Mouse (Mus musculus) macrophage (primary cell): Measurements from ENCODE around the gene Dgkz. TPM values are rescaled to one million over a fixed set of nuclear protein-coding genes. Genes with fewer than 3 reads are reported as not detected.

Experiments
- H3K27ac ChIP-seq: fragments of 350-480 bp; formaldehyde crosslinking; 2 replicates; pipeline ENCODE4 v1.9.0; 2021
- H3K36me3 ChIP-seq: fragments of 350-480 bp; formaldehyde crosslinking; 2 replicates; pipeline ENCODE4 v1.9.0; 2021; ENCODE audit errors: inconsistent target
- H3K4me3 ChIP-seq: fragments of 350-480 bp; formaldehyde crosslinking; 2 replicates; pipeline ENCODE4 v1.9.0; 2021; ENCODE audit errors: inconsistent target
- H3K79me2 ChIP-seq: fragments of 350-480 bp; formaldehyde crosslinking; 2 replicates; pipeline ENCODE4 v1.9.0; 2021; ENCODE audit errors: inconsistent target
- WGBS: methylation state at CpG from one replicate; pipeline ENCODE4 v1.1.7; 2026; ENCODE audit warnings: inconsistent platforms; ENCODE audit not compliant: missing documents; 5-methylcytosine and 5-hydroxymethylcytosine counted together
- polyA plus RNA-seq: library from polyadenylated mRNA; stranded (reverse); fragments of 250-400 nt; gene quantifications from 3 replicates; pipeline ENCODE4 v1.2.4, GENCODE M21; 2018; ENCODE audit warnings: inconsistent platforms

Dgkz gene
- polyA plus RNA-seq, 1 experiment from 2014 or later = 81.8 TPM

- Histone ChIP-seq H3K36me3 (peaks cover 53% of the 10 kb centered on the region), H3K79me2 (no peaks in the 10 kb centered on the region), H3K4me3 (no peak overlapping the region), H3K27ac (no peak overlapping the region)
- WGBS = 91% methylated on average over 7 of the region's 7 CpGs
Measured at GRCm38 (mm10) chr2:91916346-91916977, 59.2 kb downstream of the Dgkz start.

- 88% methylated on average over 7 of the region's 7 CpGs for WGBS
- Histone ChIP-seq H3K4me3 (no peak overlapping the region), H3K79me2 (no peaks in the 10 kb centered on the region), H3K36me3 (peaks cover 82% of the 10 kb centered on the region), H3K27ac (no peak overlapping the region)
Measured at GRCm38 (mm10) chr2:91913328-91914110, 62.1 kb downstream of the Dgkz start.

- Histone ChIP-seq H3K27ac (no peak overlapping the region), H3K79me2 (no peaks in the 10 kb centered on the region), H3K36me3 (peaks cover 79% of the 10 kb centered on the region), H3K4me3 (no peak overlapping the region)
- WGBS = 87% methylated on average over 3 of the region's 3 CpGs
Measured at GRCm38 (mm10) chr2:91912616-91913015, 63.0 kb downstream of the Dgkz start.

GRCm38 (mm10) chr2:91906141-91906540, 69.5 kb downstream of the Dgkz start:
- H3K36me3 ChIP-seq = peaks cover 60% of the 10 kb centered on the region
- H3K79me2 ChIP-seq = no peaks in the 10 kb centered on the region
- no peak overlapping the region for H3K27ac ChIP-seq
- no peak overlapping the region for H3K4me3 ChIP-seq
- 100% methylated on average over 2 of the region's 2 CpGs for WGBS

GRCm38 (mm10) chr2:91904618-91905307, 70.9 kb downstream of the Dgkz start:
- Histone ChIP-seq H3K79me2 (no peaks in the 10 kb centered on the region), H3K27ac (no peak overlapping the region), H3K4me3 (no peak overlapping the region), H3K36me3 (peaks cover 59% of the 10 kb centered on the region)
- 96% methylated on average over 5 of the region's 5 CpGs for WGBS

- Histone ChIP-seq H3K36me3 (peaks cover 50% of the 10 kb centered on the region), H3K79me2 (no peaks in the 10 kb centered on the region), H3K27ac (no peak overlapping the region), H3K4me3 (no peak overlapping the region)
- 97% methylated on average over 3 of the region's 3 CpGs for WGBS
Measured at GRCm38 (mm10) chr2:91903171-91903925, 72.3 kb downstream of the Dgkz start.

- peaks cover 54% of the 10 kb centered on the region for H3K36me3 ChIP-seq
- no peak overlapping the region for H3K27ac ChIP-seq
- no peak overlapping the region for H3K4me3 ChIP-seq
- H3K79me2 ChIP-seq = no peaks in the 10 kb centered on the region
- WGBS = 98% methylated on average over 5 of the region's 5 CpGs
Measured at GRCm38 (mm10) chr2:91902336-91902735, 73.3 kb downstream of the Dgkz start.

- H3K27ac ChIP-seq = no peak overlapping the region
- WGBS = 94% methylated on average over 8 of the region's 8 CpGs
- H3K36me3 ChIP-seq = peaks cover 51% of the 10 kb centered on the region; the same call in 1 of the 2 replicates
- H3K4me3 ChIP-seq = no peak overlapping the region
- H3K79me2 ChIP-seq = no peaks in the 10 kb centered on the region
Measured at GRCm38 (mm10) chr2:91900431-91900830, 75.2 kb downstream of the Dgkz start.

GRCm38 (mm10) chr2:91899141-91899540, 76.5 kb downstream of the Dgkz start:
- Histone ChIP-seq H3K36me3 (peaks cover 43% of the 10 kb centered on the region; the same call in 1 of the 2 replicates), H3K4me3 (no peak overlapping the region), H3K27ac (no peak overlapping the region), H3K79me2 (no peaks in the 10 kb centered on the region)
- WGBS = 100% methylated on average over 3 of the region's 3 CpGs

GRCm38 (mm10) chr2:91897968-91898367, 77.7 kb downstream of the Dgkz start:
- Histone ChIP-seq H3K27ac (no peak overlapping the region), H3K36me3 (peaks cover 46% of the 10 kb centered on the region; the same call in 1 of the 2 replicates), H3K4me3 (no peak overlapping the region), H3K79me2 (no peaks in the 10 kb centered on the region)

- no peak overlapping the region for H3K4me3 ChIP-seq
- H3K79me2 ChIP-seq = no peaks in the 10 kb centered on the region
- WGBS = 100% methylated on average over 3 of the region's 3 CpGs
- H3K36me3 ChIP-seq = peaks cover 42% of the 10 kb centered on the region; the same call in 1 of the 2 replicates
- H3K27ac ChIP-seq = no peak overlapping the region
Measured at GRCm38 (mm10) chr2:91895401-91895800, 80.3 kb downstream of the Dgkz start.

- no peak overlapping the region for H3K4me3 ChIP-seq
Measured at GRCm38 (mm10) chr2:91894716-91895115, 80.9 kb downstream of the Dgkz start.

GRCm38 (mm10) chr2:91884616-91885015, 91.0 kb downstream of the Dgkz start:
- Histone ChIP-seq H3K27ac (no peak overlapping the region), H3K36me3 (peaks cover 35% of the 10 kb centered on the region), H3K4me3 (no peak overlapping the region), H3K79me2 (no peaks in the 10 kb centered on the region)
- WGBS = 93% methylated on average over 4 of the region's 4 CpGs

More at GRCm38 (mm10) chr2:91894716-91895115, 80.9 kb downstream of the Dgkz start:
- Histone ChIP-seq H3K36me3 (peaks cover 36% of the 10 kb centered on the region; the same call in 1 of the 2 replicates), H3K79me2 (no peaks in the 10 kb centered on the region), H3K27ac (no peak overlapping the region)
- 97% methylated on average over 3 of the region's 3 CpGs for WGBS

GRCm38 (mm10) chr2:91883961-91884360, 91.7 kb downstream of the Dgkz start:
- WGBS = 98% methylated on average over 4 of the region's 4 CpGs
- H3K79me2 ChIP-seq = no peaks in the 10 kb centered on the region
- no peak overlapping the region for H3K27ac ChIP-seq
- H3K36me3 ChIP-seq = peaks cover 35% of the 10 kb centered on the region
- no peak overlapping the region for H3K4me3 ChIP-seq
